Mouse (Mus musculus) 416B (cell line): Measurements from ENCODE around the gene Polr3h.
"Not testable (repeated sequence)": the region's sequence is repeated elsewhere in the genome, so short reads cannot be mapped to it uniquely, and the experiment has no call there.

Source experiments
- DNase-seq: peaks from one replicate; pipeline ENCODE4 v3.0.0; 2011; ENCODE audit warnings: low read depth

Gene Polr3h

GRCm38 (mm10) chr15:81925760-81926445 lies at the start of gene Polr3h:
Gene Polr3h, minus strand, starts transcription at chr15:81926240.
- DNase-seq = peak; percentile 98

GRCm38 (mm10) chr15:81975156-81975555 lies 49.1 kb upstream of the Polr3h start:
- DNase-seq = not testable (repeated sequence)

GRCm38 (mm10) chr15:81970498-81970897 lies 44.5 kb upstream of the Polr3h start:
- DNase-seq = not testable (repeated sequence)

GRCm38 (mm10) chr15:81969635-81970034 lies 43.6 kb upstream of the Polr3h start:
- not testable (repeated sequence) for DNase-seq

GRCm38 (mm10) chr15:81969173-81969572 lies 43.1 kb upstream of the Polr3h start:
- peak; percentile 87 for DNase-seq

- peak; percentile 61 for DNase-seq
Measured at GRCm38 (mm10) chr15:81968447-81968846, 42.4 kb upstream of the Polr3h start.

GRCm38 (mm10) chr15:81967821-81968220 lies 41.8 kb upstream of the Polr3h start:
- DNase-seq = no peak

- peak; percentile 60 for DNase-seq
Measured at GRCm38 (mm10) chr15:81966062-81966829, 40.2 kb upstream of the Polr3h start.

- DNase-seq = no peak
Measured at GRCm38 (mm10) chr15:81964980-81965545, 39.0 kb upstream of the Polr3h start.

GRCm38 (mm10) chr15:81964262-81964661 lies 38.2 kb upstream of the Polr3h start:
- no peak for DNase-seq

GRCm38 (mm10) chr15:81961078-81961451 lies 35.0 kb upstream of the Polr3h start:
- no peak for DNase-seq

GRCm38 (mm10) chr15:81960171-81961077 lies 34.4 kb upstream of the Polr3h start, which contains the start of gene Pmm1:
Gene Pmm1, minus strand, starts transcription at chr15:81960930.
- peak; percentile 98 for DNase-seq

- DNase-seq = peak; percentile 70
Measured at GRCm38 (mm10) chr15:81958906-81959305, 32.9 kb upstream of the Polr3h start.

- no peak for DNase-seq
Measured at GRCm38 (mm10) chr15:81957598-81957997, 31.6 kb upstream of the Polr3h start.

GRCm38 (mm10) chr15:81956457-81956856 lies 30.4 kb upstream of the Polr3h start:
- peak; percentile 63 for DNase-seq

- no peak for DNase-seq
Measured at GRCm38 (mm10) chr15:81955414-81955813, 29.4 kb upstream of the Polr3h start.

GRCm38 (mm10) chr15:81954716-81955115 lies 28.7 kb upstream of the Polr3h start:
- DNase-seq = no peak

- no peak for DNase-seq
Measured at GRCm38 (mm10) chr15:81954151-81954583, 28.1 kb upstream of the Polr3h start.

- DNase-seq = no peak
Measured at GRCm38 (mm10) chr15:81952310-81952709, 26.3 kb upstream of the Polr3h start.

- DNase-seq = no peak
Measured at GRCm38 (mm10) chr15:81951159-81951558, 25.1 kb upstream of the Polr3h start.

- no peak for DNase-seq
Measured at GRCm38 (mm10) chr15:81950716-81951115, 24.7 kb upstream of the Polr3h start.
